Mouse (Mus musculus): ENCODE results near the gene Adam33. TPM values are rescaled to one million over a fixed set of nuclear protein-coding genes. Genes with fewer than 3 reads are reported as not detected.
A peak's percentile ranks its signal among the peaks of the same experiment; 100 is the strongest.

The Adam33 gene
- polyA plus RNA-seq, 1 experiment from 2014 or later = 1.4 TPM

DNA sequence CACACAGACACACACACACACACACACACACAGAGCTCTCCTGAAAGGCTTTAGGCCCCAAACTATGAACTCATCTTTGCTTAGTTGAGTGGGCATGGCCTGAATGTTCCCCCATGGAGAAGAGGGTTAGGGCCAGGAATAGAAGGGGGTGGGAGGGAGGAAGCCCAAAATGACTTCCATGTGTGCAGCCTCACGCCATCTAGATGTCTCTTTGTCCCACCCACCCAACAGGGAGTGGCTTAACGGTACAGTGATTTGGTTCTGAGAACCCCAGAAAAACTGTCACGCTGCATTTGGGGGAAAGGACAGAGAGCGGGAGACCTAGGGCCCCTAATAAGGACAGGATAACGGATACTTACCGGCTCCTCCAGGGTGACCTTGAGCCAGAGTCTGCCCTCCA, 2.8 kb downstream of the Adam33 start:
- Histone ChIP-seq H3K36me3 (ENCODE audit: control insufficient read depth, insufficient read depth) (no peaks in the 10 kb centered on the region), H3K27ac (ENCODE audit: low read length) (no peak overlapping the region), H3K9me3 (ENCODE audit: control insufficient read depth, low read length) (no peaks in the 10 kb centered on the region), H3K4me3 (replicated peaks; ENCODE audit: low read length) (no peak overlapping the region), H3K4me2 (ENCODE audit: low read length) (no peak overlapping the region), H3K4me1 (replicated peaks; ENCODE audit: control insufficient read depth, insufficient read depth, low read length) (peaks cover 4% of the 10 kb centered on the region; the same call in 1 of the 2 replicates), H3K9ac (replicated peaks; ENCODE audit: low read depth, low read length) (no peak overlapping the region), H3K27me3 (replicated peaks; ENCODE audit: control insufficient read depth, insufficient read depth, low read length) (peaks cover 17% of the 10 kb centered on the region)
- WGBS = 67% methylated on average over 6 of the region's 6 CpGs
- ATAC-seq = no peak

DNA sequence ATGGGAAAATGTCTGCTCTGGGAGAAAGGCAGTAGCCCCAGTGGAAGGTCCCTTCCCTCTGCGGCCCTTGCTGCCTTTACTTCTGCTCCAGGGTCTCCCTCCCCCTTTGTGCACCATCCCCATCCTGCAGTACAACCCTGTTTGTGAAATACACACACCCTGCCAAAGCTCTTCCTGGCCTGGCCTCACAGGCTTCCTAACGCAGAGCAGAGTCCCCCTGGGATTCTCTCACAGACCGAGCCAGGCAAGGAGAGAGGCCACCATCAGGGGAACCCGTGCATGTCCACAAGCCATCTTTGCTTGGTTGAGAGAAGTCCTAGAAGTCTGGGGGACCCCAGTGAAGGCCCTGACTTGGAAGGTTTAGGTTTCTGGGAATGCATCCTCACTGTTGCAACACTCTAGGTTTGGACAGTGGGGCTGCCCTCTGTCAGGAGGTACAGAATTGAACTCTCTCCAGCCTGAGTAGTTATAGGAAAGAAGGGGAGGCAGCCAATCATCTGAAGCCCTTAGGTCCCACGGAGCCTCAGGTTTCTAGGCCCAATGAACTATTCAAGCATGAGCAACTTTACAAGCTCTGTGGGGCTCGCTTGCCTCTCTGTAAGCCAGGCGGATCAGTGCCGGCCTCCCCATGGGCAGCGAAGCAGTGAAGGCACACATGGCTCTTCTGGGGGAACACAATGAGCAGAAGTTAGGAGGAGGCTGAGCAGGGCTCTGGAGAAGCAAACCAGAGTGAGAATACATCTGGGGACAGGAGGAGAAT, 3.7 kb downstream of the Adam33 start:
- Histone ChIP-seq H3K9ac (replicated peaks; ENCODE audit: low read depth, low read length) (no peak overlapping the region), H3K4me2 (ENCODE audit: low read length) (no peak overlapping the region), H3K27ac (ENCODE audit: low read length) (no peak overlapping the region), H3K36me3 (ENCODE audit: control insufficient read depth, insufficient read depth) (no peaks in the 10 kb centered on the region), H3K4me1 (replicated peaks; ENCODE audit: control insufficient read depth, insufficient read depth, low read length) (peaks cover 9% of the 10 kb centered on the region), H3K9me3 (ENCODE audit: control insufficient read depth, low read length) (no peaks in the 10 kb centered on the region), H3K4me3 (replicated peaks; ENCODE audit: low read length) (no peak overlapping the region), H3K27me3 (replicated peaks; ENCODE audit: control insufficient read depth, insufficient read depth, low read length) (peaks cover 25% of the 10 kb centered on the region)
- WGBS = 65% methylated on average over 9 of the region's 9 CpGs
- ATAC-seq = no peak

DNA sequence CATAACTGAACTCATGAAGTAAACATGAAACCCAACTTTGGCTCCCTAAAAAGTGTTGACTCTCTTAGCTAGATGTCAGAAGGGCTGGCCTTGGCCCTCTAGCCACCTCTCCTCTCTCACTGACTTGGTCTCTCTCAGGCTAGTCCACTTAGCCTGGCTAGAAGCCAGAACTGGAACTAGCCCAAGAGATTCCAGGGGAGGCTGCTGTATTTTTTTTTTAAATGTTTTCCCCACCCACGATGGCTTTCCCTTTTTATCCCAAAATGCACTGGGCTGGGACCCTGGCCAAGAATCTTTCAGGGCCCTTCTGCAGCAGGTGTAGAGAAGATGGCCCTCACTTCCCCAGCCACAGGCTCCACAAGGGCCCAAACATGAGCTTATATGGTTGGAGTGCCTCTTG, 4.2 kb downstream of the Adam33 start:
- H3K27me3 ChIP-seq (replicated peaks; ENCODE audit: control insufficient read depth, insufficient read depth, low read length) = peaks cover 26% of the 10 kb centered on the region
- WGBS = 12% methylated on average over 1 of the region's 1 CpGs
- H3K9me3 ChIP-seq (ENCODE audit: control insufficient read depth, low read length) = no peaks in the 10 kb centered on the region
- no peak overlapping the region for H3K9ac ChIP-seq (replicated peaks; ENCODE audit: low read depth, low read length)
- no peak overlapping the region for H3K4me3 ChIP-seq (replicated peaks; ENCODE audit: low read length)
- peaks cover 14% of the 10 kb centered on the region for H3K4me1 ChIP-seq (replicated peaks; ENCODE audit: control insufficient read depth, insufficient read depth, low read length)
- no peaks in the 10 kb centered on the region for H3K36me3 ChIP-seq (ENCODE audit: control insufficient read depth, insufficient read depth)
- H3K27ac ChIP-seq (ENCODE audit: low read length) = no peak overlapping the region
- no peak for ATAC-seq
- no peak overlapping the region for H3K4me2 ChIP-seq (ENCODE audit: low read length)

DNA sequence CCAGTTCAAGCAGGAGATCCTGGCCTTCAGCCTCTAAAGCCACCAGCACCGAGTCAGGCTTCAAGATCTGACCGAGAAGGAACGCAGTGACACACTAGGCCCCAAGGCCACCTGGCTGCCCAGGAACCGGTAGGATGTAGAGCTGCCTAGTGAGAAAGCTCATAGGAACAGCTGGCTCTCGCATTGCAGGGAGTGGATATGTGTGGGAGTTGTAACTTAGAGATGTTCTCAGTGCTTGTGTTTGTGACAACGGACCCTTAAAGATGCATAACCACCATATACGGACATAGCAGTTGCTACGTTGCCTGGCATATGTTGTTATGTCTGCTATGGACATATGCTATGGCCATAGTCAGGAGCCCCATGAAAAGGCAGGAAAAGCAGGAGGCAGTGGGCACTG, 4.9 kb downstream of the Adam33 start:
- H3K27ac ChIP-seq (ENCODE audit: low read length) = no peak overlapping the region
- H3K36me3 ChIP-seq (ENCODE audit: control insufficient read depth, insufficient read depth) = no peaks in the 10 kb centered on the region
- no peak overlapping the region for H3K4me3 ChIP-seq (replicated peaks; ENCODE audit: low read length)
- H3K9ac ChIP-seq (replicated peaks; ENCODE audit: low read depth, low read length) = no peak overlapping the region
- no peak for ATAC-seq
- H3K9me3 ChIP-seq (ENCODE audit: control insufficient read depth, low read length) = no peaks in the 10 kb centered on the region
- peaks cover 21% of the 10 kb centered on the region for H3K4me1 ChIP-seq (replicated peaks; ENCODE audit: control insufficient read depth, insufficient read depth, low read length)
- no peak overlapping the region for H3K4me2 ChIP-seq (ENCODE audit: low read length)
- peaks cover 33% of the 10 kb centered on the region for H3K27me3 ChIP-seq (replicated peaks; ENCODE audit: control insufficient read depth, insufficient read depth, low read length)
- 93% methylated on average over 8 of the region's 8 CpGs for WGBS

DNA sequence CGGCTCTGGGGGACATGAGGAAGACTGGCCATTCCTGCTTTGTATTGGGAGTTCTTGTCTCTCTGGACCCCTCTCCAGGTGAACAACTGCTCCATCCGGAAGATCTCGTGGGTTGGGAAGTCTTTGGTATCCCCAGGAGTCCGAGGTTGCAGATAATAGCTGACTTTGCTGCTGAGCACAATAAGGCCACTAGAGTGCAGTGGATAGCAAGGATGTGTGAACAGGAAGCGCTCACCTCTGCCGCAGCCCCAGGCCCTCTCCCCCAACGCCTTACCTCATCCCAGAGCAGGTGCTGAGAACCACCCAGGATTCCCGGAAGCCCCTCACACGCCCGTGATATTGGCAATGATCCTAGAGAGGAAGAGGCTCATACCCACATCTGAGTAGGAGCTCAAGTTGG, 7.4 kb downstream of the Adam33 start:
- no peak for ATAC-seq
- peaks cover 38% of the 10 kb centered on the region for H3K27me3 ChIP-seq (replicated peaks; ENCODE audit: control insufficient read depth, insufficient read depth, low read length)

DNA sequence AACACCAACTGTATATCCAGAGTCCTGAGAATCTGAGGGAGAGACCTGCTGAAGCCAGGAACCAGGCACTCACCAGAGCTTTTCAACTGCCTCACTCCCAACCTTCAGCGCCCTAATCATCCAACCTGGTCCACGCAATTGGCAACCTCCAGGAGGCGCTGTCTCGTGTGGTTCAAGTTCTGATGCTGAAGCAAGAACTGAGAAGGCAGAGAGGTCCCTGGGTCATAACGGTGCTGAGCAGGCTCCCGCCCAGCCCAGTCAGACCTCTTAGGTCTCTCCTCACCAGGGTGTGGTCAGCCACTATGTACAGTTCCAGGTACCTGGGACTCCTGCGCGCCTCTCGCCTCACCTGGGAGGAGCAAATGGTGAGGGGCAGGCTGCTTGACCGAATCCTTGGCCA, 8.0 kb downstream of the Adam33 start:
- Histone ChIP-seq H3K4me3 (replicated peaks; ENCODE audit: low read length) (no peak overlapping the region), H3K36me3 (ENCODE audit: control insufficient read depth, insufficient read depth) (no peaks in the 10 kb centered on the region), H3K4me1 (replicated peaks; ENCODE audit: control insufficient read depth, insufficient read depth, low read length) (peaks cover 18% of the 10 kb centered on the region), H3K4me2 (ENCODE audit: low read length) (no peak overlapping the region), H3K9ac (replicated peaks; ENCODE audit: low read depth, low read length) (no peak overlapping the region), H3K27me3 (replicated peaks; ENCODE audit: control insufficient read depth, insufficient read depth, low read length) (peaks cover 38% of the 10 kb centered on the region), H3K9me3 (ENCODE audit: control insufficient read depth, low read length) (no peaks in the 10 kb centered on the region), H3K27ac (ENCODE audit: low read length) (no peak overlapping the region)
- no peak for ATAC-seq
- WGBS = 4% methylated on average over 10 of the region's 10 CpGs

More for the DNA sequence above, 7.4 kb downstream of the Adam33 start:
- no peak overlapping the region for H3K27ac ChIP-seq (ENCODE audit: low read length)
- no peak overlapping the region for H3K4me2 ChIP-seq (ENCODE audit: low read length)
- 5% methylated on average over 10 of the region's 10 CpGs for WGBS
- H3K9me3 ChIP-seq (ENCODE audit: control insufficient read depth, low read length) = no peaks in the 10 kb centered on the region
- no peaks in the 10 kb centered on the region for H3K36me3 ChIP-seq (ENCODE audit: control insufficient read depth, insufficient read depth)
- no peak overlapping the region for H3K4me3 ChIP-seq (replicated peaks; ENCODE audit: low read length)
- H3K4me1 ChIP-seq (replicated peaks; ENCODE audit: control insufficient read depth, insufficient read depth, low read length) = peaks cover 18% of the 10 kb centered on the region
- no peak overlapping the region for H3K9ac ChIP-seq (replicated peaks; ENCODE audit: low read depth, low read length)

DNA sequence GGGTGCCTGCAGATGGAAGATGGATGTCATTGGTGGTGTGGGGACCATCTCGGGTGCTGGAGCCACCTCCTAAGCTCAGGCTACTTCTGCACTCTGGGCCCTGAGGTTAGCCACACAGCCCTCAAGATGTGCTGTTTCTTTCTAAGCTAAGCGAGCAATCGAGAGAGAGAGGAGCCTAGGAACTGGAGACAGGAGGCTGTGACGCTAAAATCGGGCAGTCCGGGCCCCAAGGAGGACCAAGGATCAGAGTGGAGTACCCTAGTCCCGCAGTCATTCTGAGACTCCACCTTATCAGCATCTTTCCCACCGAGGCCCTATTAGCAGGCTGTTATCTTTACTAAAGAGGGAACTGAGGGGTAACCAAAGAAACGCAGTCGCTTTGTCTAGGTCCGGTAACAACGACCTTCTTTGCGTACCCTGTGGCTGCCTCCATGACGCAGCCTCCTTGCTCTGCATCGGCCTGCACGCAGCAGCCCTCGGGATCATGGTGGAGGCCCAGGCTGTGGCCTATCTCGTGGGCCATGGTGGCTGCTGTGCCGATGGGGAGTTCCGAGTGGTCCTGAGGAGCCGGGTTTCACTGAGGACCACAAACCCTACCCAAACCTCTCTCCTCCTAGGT, 8.9 kb downstream of the Adam33 start:
- Histone ChIP-seq H3K9ac (replicated peaks; ENCODE audit: low read depth, low read length) (peak overlapping the region; percentile 1; the same call in 1 of the 2 replicates), H3K27ac (ENCODE audit: low read length) (no peak overlapping the region), H3K9me3 (ENCODE audit: control insufficient read depth, low read length) (no peaks in the 10 kb centered on the region), H3K36me3 (ENCODE audit: control insufficient read depth, insufficient read depth) (no peaks in the 10 kb centered on the region), H3K4me2 (ENCODE audit: low read length) (peak overlapping the region; percentile 46), H3K4me3 (replicated peaks; ENCODE audit: low read length) (peak overlapping the region; percentile 36), H3K4me1 (replicated peaks; ENCODE audit: control insufficient read depth, insufficient read depth, low read length) (peaks cover 18% of the 10 kb centered on the region), H3K27me3 (replicated peaks; ENCODE audit: control insufficient read depth, insufficient read depth, low read length) (peaks cover 38% of the 10 kb centered on the region)
- no peak; the same call in 1 of the 2 replicates for ATAC-seq
- WGBS = 1% methylated on average over 21 of the region's 21 CpGs

DNA sequence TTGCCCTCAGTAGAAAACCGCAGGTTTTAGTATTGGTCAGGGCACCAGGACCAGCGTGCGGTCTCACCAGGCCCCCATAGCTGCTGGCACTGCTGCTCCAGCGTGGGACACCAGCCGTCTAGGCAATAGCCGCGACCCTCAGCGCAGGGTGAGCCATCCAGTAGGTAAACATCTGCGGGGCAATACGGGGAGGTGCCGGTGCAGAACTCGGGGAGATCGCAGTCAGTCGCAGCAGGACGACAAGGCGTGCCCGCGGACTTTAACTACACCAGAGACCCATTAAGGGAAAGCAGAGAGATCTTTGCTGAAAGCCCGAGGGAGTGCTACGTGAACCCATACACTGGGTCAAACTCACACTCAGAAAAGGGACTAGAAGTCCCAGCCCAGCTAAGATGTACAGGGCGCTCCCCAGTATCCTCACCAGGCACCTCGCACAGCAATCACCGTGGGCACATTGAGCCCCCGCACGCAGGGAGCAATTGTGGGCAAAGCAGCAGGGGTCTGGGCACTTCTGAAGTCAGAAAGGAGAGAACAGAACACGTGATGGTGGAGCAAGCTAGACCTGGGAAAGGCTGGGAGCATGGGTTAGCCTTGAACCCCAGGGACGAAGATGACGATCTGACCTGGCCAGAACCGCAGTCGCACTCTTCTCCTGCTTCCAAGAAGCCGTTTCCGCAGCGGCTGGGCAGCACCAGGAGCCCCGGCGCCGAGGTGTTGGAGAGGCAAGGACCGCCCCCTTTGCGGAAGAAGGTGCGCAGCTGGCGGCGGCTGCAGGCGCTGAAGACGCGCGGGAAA, 9.6 kb downstream of the Adam33 start:
- Histone ChIP-seq H3K4me3 (replicated peaks; ENCODE audit: low read length) (peak overlapping the region; percentile 36), H3K27me3 (replicated peaks; ENCODE audit: control insufficient read depth, insufficient read depth, low read length) (peaks cover 38% of the 10 kb centered on the region), H3K27ac (ENCODE audit: low read length) (no peak overlapping the region), H3K4me1 (replicated peaks; ENCODE audit: control insufficient read depth, insufficient read depth, low read length) (peaks cover 18% of the 10 kb centered on the region), H3K9me3 (ENCODE audit: control insufficient read depth, low read length) (no peaks in the 10 kb centered on the region), H3K4me2 (ENCODE audit: low read length) (peak overlapping the region; percentile 46), H3K36me3 (ENCODE audit: control insufficient read depth, insufficient read depth) (no peaks in the 10 kb centered on the region), H3K9ac (replicated peaks; ENCODE audit: low read depth, low read length) (no peak overlapping the region)
- no peak; the same call in 1 of the 2 replicates for ATAC-seq
- 1% methylated on average over 45 of the region's 45 CpGs for WGBS

DNA sequence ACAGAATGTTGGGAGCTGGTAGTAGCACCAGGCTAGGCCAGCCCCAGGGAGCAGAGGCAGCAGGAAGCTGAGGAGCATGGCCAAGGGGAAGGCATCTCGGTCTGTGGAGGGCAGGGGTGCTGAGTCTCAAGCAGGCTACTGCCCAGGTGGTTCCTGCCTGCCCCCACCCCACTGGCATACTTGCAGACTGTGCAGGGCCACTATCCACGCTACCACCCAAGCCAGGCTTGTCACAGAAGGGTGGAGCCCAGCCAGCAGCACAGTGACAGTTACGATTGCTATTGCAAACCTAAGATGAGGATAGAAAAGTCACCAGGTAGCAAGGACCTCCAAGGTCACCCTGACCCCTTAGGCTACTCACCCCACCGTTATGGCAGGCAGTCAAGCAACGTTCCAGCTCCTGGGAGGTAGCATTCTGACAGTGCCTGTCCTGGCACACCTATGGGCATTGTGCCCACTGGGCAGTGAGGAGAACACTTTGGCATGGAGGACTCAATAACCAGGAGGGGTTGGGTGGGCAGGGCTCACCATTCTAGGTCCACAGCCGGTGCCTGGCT, 10.7 kb downstream of the Adam33 start:
- ATAC-seq = no peak
- peaks cover 38% of the 10 kb centered on the region for H3K27me3 ChIP-seq (replicated peaks; ENCODE audit: control insufficient read depth, insufficient read depth, low read length)
- 70% methylated on average over 6 of the region's 6 CpGs for WGBS

More for the DNA sequence above, 10.7 kb downstream of the Adam33 start:
- Histone ChIP-seq H3K9me3 (ENCODE audit: control insufficient read depth, low read length) (no peaks in the 10 kb centered on the region), H3K4me1 (replicated peaks; ENCODE audit: control insufficient read depth, insufficient read depth, low read length) (peaks cover 18% of the 10 kb centered on the region), H3K9ac (replicated peaks; ENCODE audit: low read depth, low read length) (no peak overlapping the region), H3K4me3 (replicated peaks; ENCODE audit: low read length) (no peak overlapping the region), H3K4me2 (ENCODE audit: low read length) (no peak overlapping the region), H3K36me3 (ENCODE audit: control insufficient read depth, insufficient read depth) (no peaks in the 10 kb centered on the region), H3K27ac (ENCODE audit: low read length) (no peak overlapping the region)
